Mouse (Mus musculus): Measurements from ENCODE around the gene Slc17a7. TPM values are rescaled to one million over a fixed set of nuclear protein-coding genes. Genes with fewer than 3 reads are reported as not detected.

The Slc17a7 gene
- total and polyA plus RNA-seq, 3 experiments = 0.11 TPM; not detected in 2

DNA sequence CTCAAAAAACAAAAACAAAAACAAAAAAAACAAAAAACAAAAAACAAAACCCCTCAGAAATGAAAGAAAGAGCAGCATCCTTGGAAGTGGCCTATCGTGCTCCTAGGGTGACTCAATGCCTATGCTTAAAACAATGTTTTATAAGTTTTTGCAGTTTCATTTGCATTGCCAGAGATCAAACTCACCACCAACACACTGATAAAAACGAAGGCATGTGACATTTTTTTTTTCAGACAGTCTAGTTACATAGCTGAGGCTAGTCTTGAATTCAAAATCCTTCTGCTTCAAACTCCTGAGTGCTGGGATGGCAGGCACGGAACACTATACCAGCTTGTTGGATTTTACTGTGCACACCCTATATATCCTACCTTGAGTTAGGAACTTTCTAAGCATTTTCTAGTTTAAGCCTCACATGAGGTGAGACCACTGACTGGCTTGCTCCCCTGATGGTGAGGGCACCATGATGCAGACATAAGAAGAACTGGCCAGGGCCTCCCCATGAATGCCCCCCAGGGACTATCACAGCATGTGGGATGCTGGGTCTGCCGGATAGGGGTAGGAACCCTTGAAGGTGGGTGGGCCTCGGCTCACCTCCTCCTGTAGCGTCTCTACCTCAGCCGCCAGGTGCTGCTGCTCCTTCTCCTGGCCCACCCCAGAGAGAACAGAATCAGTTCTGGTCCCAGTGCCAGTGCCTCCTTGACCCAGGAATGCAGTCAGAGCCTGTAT lies 29.0 kb downstream of the Slc17a7 start:
- no peak overlapping the region for H3K4me3 ChIP-seq (replicated peaks in 1 of 3; ENCODE audit: low read depth in 2 of 3, low read length in 2 of 3, poor library complexity in 1 of 3)
- no peaks in the 10 kb centered on the region for H3K36me3 ChIP-seq (replicated peaks in 1 of 2; ENCODE audit: control insufficient read depth in 1 of 2, insufficient read depth in 1 of 2, low read length in 1 of 2)
- DNase-seq (ENCODE audit: extremely low read depth) = no peak
- H3K9me3 ChIP-seq (replicated peaks; ENCODE audit: low read length) = no peaks in the 10 kb centered on the region
- no peak overlapping the region for H3K9ac ChIP-seq (ENCODE audit: insufficient read depth, low read depth)
- no peak overlapping the region for H3K4me2 ChIP-seq (ENCODE audit: insufficient read depth, low read depth, poor library complexity, severe bottlenecking)
- TF ChIP-seq RAD21 (IDR thresholded peaks at IDR 0.05; ENCODE audit: low read depth, low read length) (no peak), ZKSCAN1 (IDR thresholded peaks at IDR 0.05; ENCODE audit: borderline replicate concordance, low read depth, low read length) (no peak), USF2 (conservative IDR thresholded peaks at IDR 0.05; ENCODE audit: low read depth, low read length) (no peak), MAX (IDR thresholded peaks at IDR 0.05; ENCODE audit: low read length) (no peak), UBTF (IDR thresholded peaks at IDR 0.05; ENCODE audit: low read depth, low read length) (no peak), RCOR1 (conservative IDR thresholded peaks at IDR 0.05; ENCODE audit: low read depth, low read length) (no peak), MXI1 (IDR thresholded peaks at IDR 0.05; ENCODE audit: low read depth, low read length) (no peak), HCFC1 (IDR thresholded peaks at IDR 0.05; ENCODE audit: low read depth, low read length) (no peak), NRF1 (IDR thresholded peaks at IDR 0.05; ENCODE audit: low read depth, low read length) (no peak), POLR2A (IDR thresholded peaks at IDR 0.05; ENCODE audit: low read depth, low read length) (no peak), IRF4 (IDR thresholded peaks at IDR 0.05; ENCODE audit: low read depth, low read length) (no peak), ETS1 (conservative IDR thresholded peaks at IDR 0.05; ENCODE audit: low read depth, low read length) (no peak), ELF1 (IDR thresholded peaks at IDR 0.05; ENCODE audit: low read depth, low read length) (no peak), CTCF (conservative IDR thresholded peaks at IDR 0.05 in 1 of 2, IDR thresholded peaks at IDR 0.05 in 1 of 2; ENCODE audit: low read depth in 2 of 2, low read length in 2 of 2) (no peak), JUN (IDR thresholded peaks at IDR 0.05; ENCODE audit: insufficient read depth, low read depth, low read length) (no peak), ZNF384 (IDR thresholded peaks at IDR 0.05; ENCODE audit: low read depth, low read length) (no peak)
- peaks cover 85% of the 10 kb centered on the region for H3K27me3 ChIP-seq (replicated peaks)
- in situ Hi-C loops (cut with MboI; ENCODE audit: low pct_ligation_motif_present, low pct_unique_long_range_greater_than_20kb, low sequenced_read_pairs) (no loop called here), dilution Hi-C loops (cut with MboI; ENCODE audit: extremely low pct_ligation_motif_present, extremely low pct_unique_long_range_greater_than_20kb, low sequenced_read_pairs) (no loop called here)
- H3K27ac ChIP-seq (ENCODE audit: insufficient read depth, low read depth) = no peak overlapping the region
- H3K79me2 ChIP-seq (replicated peaks; ENCODE audit: control insufficient read depth, extremely low read depth, insufficient read depth, poor library complexity, severe bottlenecking) = no peaks in the 10 kb centered on the region
- peaks cover 0 to 20% of the 10 kb centered on the region in 2 experiments; a peak in 3 of 4 replicates for H3K4me1 ChIP-seq (ENCODE audit: control insufficient read depth in 1 of 2, insufficient read depth in 2 of 2)

GRCm38 (mm10) chr7:45193406-45193805 lies 29.7 kb downstream of the Slc17a7 start:
- no peak overlapping the region for H3K9ac ChIP-seq (ENCODE audit: insufficient read depth, low read depth)
- H3K27ac ChIP-seq (ENCODE audit: insufficient read depth, low read depth) = no peak overlapping the region
- dilution Hi-C loops (cut with MboI; ENCODE audit: extremely low pct_ligation_motif_present, extremely low pct_unique_long_range_greater_than_20kb, low sequenced_read_pairs) = no loop called here
- DNase-seq (ENCODE audit: extremely low read depth) = no peak
- no peaks in the 10 kb centered on the region for H3K36me3 ChIP-seq (replicated peaks in 1 of 2; ENCODE audit: control insufficient read depth in 1 of 2, insufficient read depth in 1 of 2, low read length in 1 of 2)
- H3K4me2 ChIP-seq (ENCODE audit: insufficient read depth, low read depth, poor library complexity, severe bottlenecking) = no peak overlapping the region
- no peaks in the 10 kb centered on the region for H3K79me2 ChIP-seq (replicated peaks; ENCODE audit: control insufficient read depth, extremely low read depth, insufficient read depth, poor library complexity, severe bottlenecking)
- TF ChIP-seq MAX (IDR thresholded peaks at IDR 0.05; ENCODE audit: low read length) = no peak
- no peak for TF ChIP-seq MEF2A (IDR thresholded peaks at IDR 0.05; ENCODE audit: borderline replicate concordance, low read depth, low read length)
- no peak for TF ChIP-seq JUND (conservative IDR thresholded peaks at IDR 0.05; ENCODE audit: low read depth, low read length)
- TF ChIP-seq SMC3 (IDR thresholded peaks at IDR 0.05; ENCODE audit: low read depth, low read length) = 0 out of 2 replicates have a peak, but pooled peaks have one; percentile 9
- no peak for TF ChIP-seq JUN (IDR thresholded peaks at IDR 0.05; ENCODE audit: insufficient read depth, low read depth, low read length)
- no peak for TF ChIP-seq IRF4 (IDR thresholded peaks at IDR 0.05; ENCODE audit: low read depth, low read length)
- TF ChIP-seq CTCF (conservative IDR thresholded peaks at IDR 0.05 in 1 of 2, IDR thresholded peaks at IDR 0.05 in 1 of 2; ENCODE audit: low read depth in 2 of 2, low read length in 2 of 2) = peak in 1 of 2 experiments; percentile 24; a peak in 1 of 4 replicates
- H3K27me3 ChIP-seq (replicated peaks) = peaks cover 79% of the 10 kb centered on the region
- in situ Hi-C loops (cut with MboI; ENCODE audit: low pct_ligation_motif_present, low pct_unique_long_range_greater_than_20kb, low sequenced_read_pairs) = no loop called here
- H3K4me1 ChIP-seq (ENCODE audit: control insufficient read depth in 1 of 2, insufficient read depth in 2 of 2) = peaks cover 0 to 22% of the 10 kb centered on the region in 2 experiments; a peak in 3 of 4 replicates
- no peak overlapping the region for H3K4me3 ChIP-seq (replicated peaks in 1 of 3; ENCODE audit: low read depth in 2 of 3, low read length in 2 of 3, poor library complexity in 1 of 3)
- H3K9me3 ChIP-seq (replicated peaks; ENCODE audit: low read length) = no peaks in the 10 kb centered on the region
